Mouse (Mus musculus) MEL-GATA-1-ER (cell line): ENCODE results near the gene Gm20388.

Experiments used
- DNase-seq: peaks from one replicate; pipeline ENCODE4 v3.0.0-alpha.2; 2012; ENCODE audit warnings: low read depth; ENCODE audit errors: extremely low read depth

Gm20388 gene

GRCm38 (mm10) chr8:119910547-119911257 lies at the start of gene Gm20388:
Gm20388 (plus strand) TSS chr8:119910841.
- DNase-seq = no peak

- peak; percentile 66 for DNase-seq
These were observed 48.8 kb upstream of the Gm20388 start, which contains the start of gene Klhl36 for GRCm38 (mm10) chr8:119861706-119862389. Klhl36 (plus strand) TSS chr8:119862266.

GRCm38 (mm10) chr8:119862390-119862734 lies 48.3 kb upstream of the Gm20388 start:
- no peak for DNase-seq

- no peak for DNase-seq
These were observed 47.9 kb upstream of the Gm20388 start for GRCm38 (mm10) chr8:119862749-119863148.

GRCm38 (mm10) chr8:119869616-119870015 lies 41.0 kb upstream of the Gm20388 start:
- DNase-seq = no peak

- DNase-seq = peak; percentile 53
These were observed 37.5 kb upstream of the Gm20388 start for GRCm38 (mm10) chr8:119873181-119873580.

- no peak for DNase-seq
These were observed 29.3 kb upstream of the Gm20388 start for GRCm38 (mm10) chr8:119881301-119881700.

GRCm38 (mm10) chr8:119881917-119882316 lies 28.7 kb upstream of the Gm20388 start:
- DNase-seq = no peak

GRCm38 (mm10) chr8:119883281-119883680 lies 27.4 kb upstream of the Gm20388 start:
- no peak for DNase-seq

GRCm38 (mm10) chr8:119885612-119886011 lies 25.0 kb upstream of the Gm20388 start:
- no peak for DNase-seq

- DNase-seq = peak; percentile 9
These were observed 23.5 kb upstream of the Gm20388 start for GRCm38 (mm10) chr8:119887130-119887529.

GRCm38 (mm10) chr8:119888012-119888411 lies 22.6 kb upstream of the Gm20388 start:
- DNase-seq = no peak

GRCm38 (mm10) chr8:119897069-119897468 lies 13.6 kb upstream of the Gm20388 start:
- no peak for DNase-seq

GRCm38 (mm10) chr8:119897933-119898332 lies 12.7 kb upstream of the Gm20388 start:
- no peak for DNase-seq

GRCm38 (mm10) chr8:119901349-119901748 lies 9.3 kb upstream of the Gm20388 start:
- DNase-seq = no peak

GRCm38 (mm10) chr8:119901952-119902351 lies 8.7 kb upstream of the Gm20388 start:
- no peak for DNase-seq

- no peak for DNase-seq
These were observed 6.2 kb upstream of the Gm20388 start for GRCm38 (mm10) chr8:119904323-119904911.

- DNase-seq = peak; percentile 58
These were observed 596 bp upstream of the Gm20388 start, which contains the start of gene Usp10 for GRCm38 (mm10) chr8:119909944-119910546. Usp10 (plus strand) TSS chr8:119910360.

- DNase-seq = no peak
These were observed 769 bp downstream of the Gm20388 start for GRCm38 (mm10) chr8:119911258-119911962.

GRCm38 (mm10) chr8:119912643-119913042 lies 2.0 kb downstream of the Gm20388 start:
- no peak for DNase-seq

- DNase-seq = no peak
These were observed 2.5 kb downstream of the Gm20388 start for GRCm38 (mm10) chr8:119913181-119913580.
